Mouse (Mus musculus): ENCODE measurements around the gene Naa25.

DNA sequence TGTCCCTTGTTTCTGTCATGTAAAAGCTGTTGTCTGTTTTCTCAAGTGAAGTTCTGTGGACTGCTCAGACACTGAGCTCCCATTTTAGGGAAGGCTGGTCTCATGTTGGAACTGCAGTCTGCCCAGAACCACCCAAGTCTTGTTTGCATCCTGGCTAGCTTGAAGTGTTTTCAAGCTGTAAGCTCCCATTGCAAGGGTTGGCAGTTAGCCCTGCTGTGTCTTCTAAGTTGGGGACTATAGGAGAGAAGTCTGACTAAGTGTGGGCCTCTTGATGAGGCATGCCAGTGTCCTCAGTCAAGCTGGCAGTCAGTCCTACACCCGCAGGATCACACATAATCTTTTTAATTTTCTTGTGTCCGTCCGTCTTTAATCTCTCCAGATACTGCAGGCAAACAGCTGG lies 31.2 kb downstream of the Naa25 start:
- TF ChIP-seq CTCF (IDR thresholded peaks at IDR 0.05; ENCODE audit: low read depth, low read length): no peak
- TF ChIP-seq GATA2 (IDR thresholded peaks at IDR 0.05; ENCODE audit: borderline replicate concordance, low read depth, low read length): no peak
